In the genomic region with DNA sequence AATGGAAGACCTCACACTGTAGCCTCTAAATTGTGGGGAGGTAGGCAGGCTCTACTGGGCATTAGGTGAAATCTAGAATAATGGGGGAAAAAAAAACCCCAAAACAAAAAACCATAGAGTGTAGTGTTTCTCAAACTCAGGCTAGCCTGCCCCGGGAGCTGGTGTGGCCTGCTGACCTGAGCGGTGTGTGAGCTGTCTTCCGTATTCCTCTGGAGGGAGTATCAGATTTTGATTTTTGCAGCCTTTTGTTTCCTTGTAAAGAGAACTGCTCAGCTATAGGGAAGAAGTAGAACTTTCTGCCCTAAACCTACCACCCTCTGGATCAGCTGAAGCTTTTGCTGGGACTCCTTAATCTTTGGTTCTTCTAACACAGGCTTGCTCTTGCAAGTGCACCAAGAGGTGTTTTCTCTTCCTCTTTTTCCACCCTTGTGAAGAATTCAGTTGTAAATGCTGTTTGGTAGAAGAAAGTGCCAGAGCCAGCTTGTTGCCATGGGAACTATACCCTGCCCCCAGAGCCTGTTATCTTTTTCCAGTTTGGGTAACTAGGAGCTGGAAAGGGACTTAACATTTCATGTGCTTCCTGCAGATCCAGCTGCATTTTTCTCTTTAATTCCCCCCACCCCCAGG, we compare ENCODE assay signal across 8 mouse cellular contexts. TPM values are rescaled to one million over a fixed set of nuclear protein-coding genes. Genes with fewer than 3 reads are reported as not detected.
DNase-seq lines count a peak whose midpoint lies in the region; ATAC-seq and TF ChIP-seq lines count a peak whose summit lies in the region.

No protein-coding gene starts in this region.

- peak overlapping the region; percentile 28 for H3K4me2 ChIP-seq in kidney, embryonic 16.5 days (replicated peaks; ENCODE audit: low read depth, low read length)
- H3K4me2 ChIP-seq in hindbrain, embryonic 15.5 days, result peak overlapping the region; percentile 23; the same call in 1 of the 2 replicates

- no peaks in the 10 kb centered on the region for H3K9me3 ChIP-seq in kidney, embryonic 16.5 days (ENCODE audit: low read length)
- no peaks in the 10 kb centered on the region for H3K9me3 ChIP-seq in hindbrain, embryonic 15.5 days

- 33% methylated on average over 3 of the region's 3 CpGs for WGBS in kidney, embryonic 16.5 days
- WGBS in hindbrain, embryonic 15.5 days, result 22% methylated on average over 3 of the region's 3 CpGs

- no peak for ATAC-seq in kidney, embryonic 16.5 days (ENCODE audit: low FRiP score, low TSS enrichment)
- ATAC-seq in hindbrain, embryonic 15.5 days (ENCODE audit: low FRiP score, low read depth), result no peak

- H3K27me3 ChIP-seq in kidney, embryonic 16.5 days (ENCODE audit: insufficient read depth, low read length), result no peaks in the 10 kb centered on the region
- H3K27me3 ChIP-seq in hindbrain, embryonic 15.5 days, result no peaks in the 10 kb centered on the region

- DNase-seq in kidney, adult 9 months, result no peak
- DNase-seq in lung, postnatal 36 days, result peak; percentile 54
- DNase-seq in yolk sac, embryonic 10.5 days (ENCODE audit: low spot score), result peak; percentile 36
- DNase-seq in thymus, postnatal 4 days, result no peak
- DNase-seq in retina, postnatal 1 day, result no peak

- TF ChIP-seq POLR2A in bone marrow macrophage, adult 2 months (IDR thresholded peaks at IDR 0.05; ENCODE audit: borderline replicate concordance, low read depth, low read length), result no peak

- peak overlapping the region; percentile 48 for H3K27ac ChIP-seq in kidney, embryonic 16.5 days (ENCODE audit: low read length)
- H3K27ac ChIP-seq in bone marrow macrophage, adult 2 months (ENCODE audit: insufficient read depth, low read depth, low read length), result peak overlapping the region; percentile 91
- peak overlapping the region; percentile 54 for H3K27ac ChIP-seq in hindbrain, embryonic 15.5 days (replicated peaks)

- no peak for TF ChIP-seq CTCF in bone marrow macrophage, adult 2 months (IDR thresholded peaks at IDR 0.05; ENCODE audit: low read depth, low read length)

- peaks cover 25% of the 10 kb centered on the region for H3K36me3 ChIP-seq in kidney, embryonic 16.5 days (ENCODE audit: insufficient read depth, low read length)
- H3K36me3 ChIP-seq in hindbrain, embryonic 15.5 days, result peaks cover 18% of the 10 kb centered on the region

- no peak overlapping the region for H3K4me3 ChIP-seq in kidney, embryonic 16.5 days (ENCODE audit: low read length)
- H3K4me3 ChIP-seq in bone marrow macrophage, adult 2 months (ENCODE audit: insufficient read depth, low read length), result peak overlapping the region; percentile 57
- no peak overlapping the region for H3K4me3 ChIP-seq in hindbrain, embryonic 15.5 days

- H3K4me1 ChIP-seq in kidney, embryonic 16.5 days (ENCODE audit: insufficient read depth, low read length), result peaks cover 46% of the 10 kb centered on the region
- H3K4me1 ChIP-seq in bone marrow macrophage, adult 2 months (ENCODE audit: control insufficient read depth, insufficient read depth, low read length), result peaks cover 40% of the 10 kb centered on the region
- peaks cover 49% of the 10 kb centered on the region for H3K4me1 ChIP-seq in hindbrain, embryonic 15.5 days (replicated peaks)

- H3K9ac ChIP-seq in kidney, embryonic 16.5 days (replicated peaks; ENCODE audit: low read length), result no peak overlapping the region
- H3K9ac ChIP-seq in hindbrain, embryonic 15.5 days, result no peak overlapping the region

RNA-seq across cellular contexts. Expression of a gene that starts 11.4 kb away (rescaled TPM):
- polyA plus RNA-seq in kidney, embryonic 16.5 days (2015; fragmentation: Nextera tagmentation; extraction: Ambion mirVana), result 543 and 583 TPM in 2 replicates
- 739 and 786 TPM in 2 replicates for polyA plus RNA-seq in bone marrow macrophage, adult 2 months (2012; ENCODE audit: insufficient read depth, insufficient read length, missing spikeins)
- 342 and 354 TPM in 2 replicates for polyA plus RNA-seq in hindbrain, embryonic 15.5 days (2015; fragmentation: Nextera tagmentation; extraction: Ambion mirVana)

RNA-seq across cellular contexts. Expression of a gene that starts 20.1 kb away (rescaled TPM):
- 0.36 and 0.60 TPM in 2 replicates for polyA plus RNA-seq in kidney, embryonic 16.5 days (2015; fragmentation: Nextera tagmentation; extraction: Ambion mirVana)
- 0.28 and 0.69 TPM in 2 replicates for polyA plus RNA-seq in bone marrow macrophage, adult 2 months (2012; ENCODE audit: insufficient read depth, insufficient read length, missing spikeins)
- polyA plus RNA-seq in hindbrain, embryonic 15.5 days (2015; fragmentation: Nextera tagmentation; extraction: Ambion mirVana), result 0.25 and 0.46 TPM in 2 replicates

RNA-seq across cellular contexts. Expression of a gene that starts 31.4 kb away (rescaled TPM):
- polyA plus RNA-seq in kidney, embryonic 16.5 days (2015; fragmentation: Nextera tagmentation; extraction: Ambion mirVana), result 152 and 198 TPM in 2 replicates
- 200 and 228 TPM in 2 replicates for polyA plus RNA-seq in bone marrow macrophage, adult 2 months (2012; ENCODE audit: insufficient read depth, insufficient read length, missing spikeins)
- 121 and 130 TPM in 2 replicates for polyA plus RNA-seq in hindbrain, embryonic 15.5 days (2015; fragmentation: Nextera tagmentation; extraction: Ambion mirVana)

RNA-seq across cellular contexts. Expression of a gene that starts 32.4 kb away (rescaled TPM):
- 184 and 187 TPM in 2 replicates for polyA plus RNA-seq in kidney, embryonic 16.5 days (2015; fragmentation: Nextera tagmentation; extraction: Ambion mirVana)
- polyA plus RNA-seq in bone marrow macrophage, adult 2 months (2012; ENCODE audit: insufficient read depth, insufficient read length, missing spikeins), result 84.4 and 85.5 TPM in 2 replicates
- polyA plus RNA-seq in hindbrain, embryonic 15.5 days (2015; fragmentation: Nextera tagmentation; extraction: Ambion mirVana), result 205 and 208 TPM in 2 replicates

Comparison
In these comparisons a context has a peak if more than half of its experiments do, and no peak if none do; other contexts are left out.
1. DNase-seq: peak in lung, postnatal 36 days (single experiment) and yolk sac, embryonic 10.5 days (single experiment); none in kidney, adult 9 months (single experiment), thymus, postnatal 4 days (single experiment) and retina, postnatal 1 day (single experiment).
2. Peak in every context shown above with its lines, with median percentiles within 50 percentile points of each other: H3K27ac ChIP-seq.